Mouse (Mus musculus) heart, embryonic 15.5 days (tissue): ENCODE measurements at regions not wholly inside any gene's neighbourhood (a gene's known extent, or its start where the extent isn't known, plus 50 kb on each side); places are given as distances from the start of the nearest gene placed in this dataset.

Source experiments
- ATAC-seq: fragments of 200-750 bp; cut with Nextera tagmentation; replicated peaks from 2 replicates; pipeline ENCODE4 v1.8.0; 2017; ENCODE audit warnings: low read depth, moderate TSS enrichment; ENCODE audit not compliant: insufficient number of reproducible peaks, insufficient read depth, low FRiP score
- H3K27ac ChIP-seq: fragments of 300-500 bp; sonication (generic); 2 replicates; pipeline ENCODE4 v1.5.1; 2015; ENCODE audit warnings: mild to moderate bottlenecking, inconsistent platforms
- H3K27me3 ChIP-seq: fragments of 300-500 bp; sonication (generic); 2 replicates; pipeline ENCODE4 v1.6.1; 2015; ENCODE audit warnings: inconsistent platforms
- H3K36me3 ChIP-seq: fragments of 300-500 bp; sonication (generic); 2 replicates; pipeline ENCODE4 v1.6.1; 2015; ENCODE audit warnings: mild to moderate bottlenecking, inconsistent platforms
- H3K4me1 ChIP-seq: fragments of 300-500 bp; sonication (generic); replicated peaks from 2 replicates; pipeline ENCODE4 v1.6.1; 2015; ENCODE audit warnings: inconsistent platforms
- H3K4me2 ChIP-seq: fragments of 300-500 bp; sonication (generic); 2 replicates; pipeline ENCODE4 v1.6.1; 2015; ENCODE audit warnings: inconsistent platforms, mild to moderate bottlenecking, moderate library complexity
- H3K4me3 ChIP-seq: fragments of 300-500 bp; sonication (generic); 2 replicates; pipeline ENCODE4 v1.5.1; 2015; ENCODE audit warnings: mild to moderate bottlenecking, inconsistent platforms
- H3K9ac ChIP-seq: fragments of 300-500 bp; sonication (generic); 2 replicates; pipeline ENCODE4 v1.6.1; 2015; ENCODE audit warnings: mild to moderate bottlenecking, inconsistent platforms
- H3K9me3 ChIP-seq: fragments of 300-500 bp; sonication (generic); replicated peaks from 2 replicates; pipeline ENCODE4 v1.6.1; 2016; ENCODE audit warnings: inconsistent platforms
- WGBS: fragments of 180-500 bp; shearing (Covaris S2); methylation state at CpG from one replicate; pipeline ENCODE4 v1.1.7; 2015; ENCODE audit warnings: mixed read lengths; 5-methylcytosine and 5-hydroxymethylcytosine counted together

DNA sequence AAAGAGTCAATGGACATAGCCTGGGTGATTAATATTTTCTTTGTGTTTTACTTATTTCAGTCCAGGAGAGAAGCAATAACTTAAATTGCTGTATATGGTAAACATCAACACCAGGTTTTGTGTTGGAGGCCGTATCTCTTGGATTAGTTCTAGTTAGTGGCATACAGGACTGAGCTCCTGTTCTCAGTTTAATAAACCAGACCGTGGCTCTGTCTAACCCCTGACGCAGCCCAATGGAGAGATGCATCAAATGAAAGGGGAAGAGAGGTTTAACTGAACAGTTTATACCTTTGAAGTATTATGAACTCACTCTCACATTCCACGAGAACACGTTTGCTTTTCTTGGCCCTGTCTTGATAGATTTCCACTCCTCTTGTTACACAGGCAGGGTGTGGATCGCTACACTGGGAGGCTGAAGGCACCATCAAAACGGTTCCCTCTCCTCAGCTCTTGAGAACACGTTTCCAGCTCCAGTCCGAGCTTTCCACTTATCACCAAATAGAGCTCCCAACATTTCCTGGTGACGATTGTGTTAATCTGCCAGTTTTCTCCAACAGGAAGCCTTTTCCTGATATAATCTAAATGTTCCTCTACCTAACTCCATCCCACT is 54.0 kb upstream of the Cerkl start:
- no peaks in the 10 kb centered on the region for H3K27me3 ChIP-seq
- no peaks in the 10 kb centered on the region for H3K9me3 ChIP-seq
- H3K4me1 ChIP-seq, result peaks cover 19% of the 10 kb centered on the region
- H3K36me3 ChIP-seq, result no peaks in the 10 kb centered on the region
- H3K4me2 ChIP-seq, result peak overlapping the region; percentile 46
- WGBS, result 38% methylated on average over 10 of the region's 10 CpGs
- H3K27ac ChIP-seq, result 0 out of 2 replicates have a peak overlapping the region, but pooled peaks have one; percentile 7
- no peak overlapping the region for H3K9ac ChIP-seq
- no peak for ATAC-seq
- H3K4me3 ChIP-seq, result 0 out of 2 replicates have a peak overlapping the region, but pooled peaks have one; percentile 16

DNA sequence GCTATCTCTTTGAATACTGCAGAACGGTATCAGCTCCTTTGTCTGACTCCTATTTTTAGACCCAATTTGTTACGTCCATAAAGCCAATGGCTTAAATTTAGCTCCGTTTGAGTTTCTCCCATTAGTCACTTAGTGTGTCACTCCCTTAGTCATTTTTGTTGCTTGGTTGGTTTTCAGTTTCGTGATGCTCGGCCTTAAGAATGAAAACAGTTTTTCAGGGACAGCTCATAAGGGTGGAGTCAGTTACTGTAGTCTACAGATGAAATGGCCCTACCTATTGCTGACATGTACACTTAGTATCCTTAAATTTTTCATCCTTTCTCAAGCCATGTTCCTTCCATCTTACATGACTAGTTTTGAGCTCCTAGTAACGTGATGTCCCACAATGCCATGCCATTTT is 54.5 kb upstream of the Cerkl start:
- 0 out of 2 replicates have a peak overlapping the region, but pooled peaks have one; percentile 16 for H3K4me3 ChIP-seq

DNA sequence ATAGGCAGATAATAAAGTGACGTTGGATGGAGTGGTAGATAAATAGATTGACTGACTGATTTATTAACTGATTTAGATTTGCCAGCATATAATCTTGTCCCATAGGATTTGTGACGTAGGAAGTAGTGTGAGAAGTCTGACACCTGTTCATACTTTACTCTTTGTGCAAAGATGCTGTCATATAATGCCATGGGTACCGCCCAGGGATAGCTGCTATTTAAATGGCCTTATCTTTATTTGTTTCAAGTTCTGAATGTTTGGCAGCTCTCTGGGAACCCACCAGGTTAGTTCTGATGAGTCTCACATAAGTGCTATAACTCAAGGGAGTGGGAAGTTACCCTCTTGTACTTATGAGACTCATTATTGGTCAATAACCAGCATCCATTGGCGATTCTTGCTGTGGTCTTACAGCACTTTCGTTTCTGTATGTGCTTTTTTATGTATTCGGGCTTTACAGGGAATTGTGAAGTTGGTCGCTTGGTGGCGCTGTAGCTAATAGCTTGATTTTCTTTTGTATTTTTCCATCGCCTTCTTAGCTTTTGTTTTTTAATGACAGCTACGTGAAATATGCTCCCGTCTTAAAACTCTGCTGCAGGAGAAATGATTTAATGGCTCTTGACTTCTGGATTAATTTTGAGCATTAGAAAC is 55.2 kb upstream of the Cerkl start:
- H3K27me3 ChIP-seq, result no peaks in the 10 kb centered on the region
- WGBS, result 20% methylated on average over 11 of the region's 11 CpGs
- no peaks in the 10 kb centered on the region for H3K36me3 ChIP-seq
- H3K4me1 ChIP-seq, result peaks cover 19% of the 10 kb centered on the region
- peak overlapping the region; percentile 47 for H3K4me2 ChIP-seq
- H3K9me3 ChIP-seq, result no peaks in the 10 kb centered on the region
- no peak overlapping the region for H3K27ac ChIP-seq
- H3K9ac ChIP-seq, result no peak overlapping the region
- no peak for ATAC-seq
- peak overlapping the region; percentile 9; the same call in 1 of the 2 replicates for H3K4me3 ChIP-seq

More for the DNA sequence above, 54.5 kb upstream of the Cerkl start:
- Histone ChIP-seq H3K36me3 (no peaks in the 10 kb centered on the region), H3K9ac (no peak overlapping the region), H3K27ac (0 out of 2 replicates have a peak overlapping the region, but pooled peaks have one; percentile 7), H3K4me2 (peak overlapping the region; percentile 46), H3K27me3 (no peaks in the 10 kb centered on the region), H3K4me1 (peaks cover 19% of the 10 kb centered on the region), H3K9me3 (no peaks in the 10 kb centered on the region)
- 18% methylated on average over 6 of the region's 6 CpGs for WGBS
- ATAC-seq, result no peak

- no peaks in the 10 kb centered on the region for H3K27me3 ChIP-seq
- H3K4me3 ChIP-seq, result no peak overlapping the region
- H3K36me3 ChIP-seq, result no peaks in the 10 kb centered on the region
- H3K9me3 ChIP-seq, result no peaks in the 10 kb centered on the region
- peak overlapping the region; percentile 47 for H3K4me2 ChIP-seq
- WGBS, result 72% methylated on average over 2 of the region's 2 CpGs
- no peak for ATAC-seq
- peaks cover 19% of the 10 kb centered on the region for H3K4me1 ChIP-seq
- no peak overlapping the region for H3K9ac ChIP-seq
- no peak overlapping the region for H3K27ac ChIP-seq
Observed at GRCm38 (mm10) chr2:79512374-79512773, 55.8 kb upstream of the Cerkl start.

DNA sequence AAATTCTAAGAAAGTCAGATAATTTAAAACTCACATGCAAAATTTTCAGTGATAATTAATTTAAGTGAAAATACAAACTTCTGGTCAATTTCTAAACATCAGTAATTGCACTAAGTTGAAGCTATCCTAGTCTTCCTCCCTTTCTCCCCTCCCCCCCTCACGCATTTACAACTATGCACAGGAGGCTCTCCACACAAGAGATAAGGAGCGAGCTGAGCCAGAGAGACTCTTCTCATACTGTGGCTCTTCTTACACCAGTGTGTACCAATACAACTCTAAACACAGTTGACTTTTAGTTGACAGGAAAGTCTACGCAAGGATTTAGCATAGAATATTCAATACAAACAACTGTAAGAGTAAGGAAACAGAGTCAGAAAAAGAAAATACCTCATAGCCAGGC is 57.1 kb upstream of the Cerkl start:
- Histone ChIP-seq H3K9me3 (no peaks in the 10 kb centered on the region), H3K9ac (no peak overlapping the region), H3K36me3 (no peaks in the 10 kb centered on the region), H3K27me3 (no peaks in the 10 kb centered on the region), H3K27ac (no peak overlapping the region), H3K4me1 (peaks cover 19% of the 10 kb centered on the region), H3K4me2 (no peak overlapping the region), H3K4me3 (no peak overlapping the region)
- no peak for ATAC-seq
- WGBS, result 39% methylated on average over 3 of the region's 3 CpGs

DNA sequence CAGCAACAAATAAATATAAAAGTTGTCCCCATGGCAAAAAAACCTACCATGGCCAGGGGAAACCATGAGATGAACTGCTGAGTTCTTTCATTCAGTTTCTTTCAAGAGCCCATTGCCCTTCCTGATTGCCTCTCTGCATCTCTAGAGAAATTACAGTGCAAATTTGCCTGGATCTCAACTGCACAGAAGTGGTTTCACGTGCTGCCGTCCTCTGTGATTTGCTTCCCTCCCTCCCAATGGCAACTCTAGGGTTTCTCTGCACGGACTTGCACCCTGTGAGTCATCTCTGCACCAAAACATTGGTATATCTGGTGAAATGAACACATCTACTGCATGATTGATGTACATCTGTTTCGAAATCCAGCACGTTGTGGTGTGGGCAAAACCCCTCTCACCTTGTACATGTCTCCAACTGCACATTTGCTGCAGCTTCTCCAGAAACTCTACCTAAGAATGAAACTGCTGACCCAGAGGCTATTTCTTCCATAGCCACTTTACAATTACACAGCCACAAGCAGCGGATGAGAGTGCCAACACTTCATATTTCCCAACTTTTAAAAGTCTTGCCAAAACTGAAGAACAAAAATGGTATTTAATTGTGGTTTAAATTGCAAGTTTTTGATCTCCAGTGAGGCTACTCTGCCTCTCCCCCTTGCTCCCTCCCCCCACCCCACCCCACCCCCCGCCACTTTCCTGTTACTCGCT is 61.6 kb upstream of the Cerkl start:
- Histone ChIP-seq H3K4me1 (peaks cover 16% of the 10 kb centered on the region), H3K27ac (no peak overlapping the region), H3K36me3 (no peaks in the 10 kb centered on the region), H3K4me3 (no peak overlapping the region), H3K27me3 (no peaks in the 10 kb centered on the region), H3K9ac (no peak overlapping the region), H3K9me3 (no peaks in the 10 kb centered on the region), H3K4me2 (no peak overlapping the region)
- WGBS, result 71% methylated on average over 8 of the region's 8 CpGs
- ATAC-seq, result no peak

- WGBS, result 51% methylated on average over 6 of the region's 6 CpGs
- H3K4me2 ChIP-seq, result 0 out of 2 replicates have a peak overlapping the region, but pooled peaks have one; percentile 11
- H3K27me3 ChIP-seq, result no peaks in the 10 kb centered on the region
- H3K36me3 ChIP-seq, result no peaks in the 10 kb centered on the region
- no peak overlapping the region for H3K9ac ChIP-seq
- no peaks in the 10 kb centered on the region for H3K9me3 ChIP-seq
- no peak for ATAC-seq
- H3K4me3 ChIP-seq, result no peak overlapping the region
- peaks cover 12% of the 10 kb centered on the region for H3K4me1 ChIP-seq
- no peak overlapping the region for H3K27ac ChIP-seq
Observed at GRCm38 (mm10) chr2:79519799-79520449, 63.3 kb upstream of the Cerkl start.

DNA sequence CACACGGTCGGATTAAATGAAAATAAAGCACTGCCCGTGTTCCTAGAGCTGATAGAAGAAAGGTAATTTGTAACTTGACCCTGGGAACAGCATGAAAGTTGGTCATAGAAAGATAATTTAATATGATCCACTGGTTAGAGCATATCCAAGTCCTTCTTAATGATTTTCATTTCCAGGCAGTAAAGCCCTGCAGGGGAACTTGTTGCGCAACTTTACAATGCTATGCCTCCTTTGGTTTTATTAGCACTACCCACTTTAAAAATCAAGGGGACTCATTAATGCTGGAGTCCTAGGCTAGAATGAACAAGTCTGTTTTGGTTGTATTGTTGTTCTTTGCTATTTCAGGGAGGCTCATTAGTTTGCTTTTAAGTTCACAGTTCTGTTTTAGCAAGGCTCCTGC is 66.9 kb upstream of the Cerkl start:
- Histone ChIP-seq H3K27me3 (no peaks in the 10 kb centered on the region), H3K36me3 (no peaks in the 10 kb centered on the region), H3K9ac (no peak overlapping the region), H3K4me1 (peaks cover 12% of the 10 kb centered on the region), H3K4me3 (no peak overlapping the region), H3K27ac (no peak overlapping the region), H3K4me2 (no peak overlapping the region), H3K9me3 (no peaks in the 10 kb centered on the region)
- ATAC-seq, result no peak
- 72% methylated on average over 4 of the region's 4 CpGs for WGBS

DNA sequence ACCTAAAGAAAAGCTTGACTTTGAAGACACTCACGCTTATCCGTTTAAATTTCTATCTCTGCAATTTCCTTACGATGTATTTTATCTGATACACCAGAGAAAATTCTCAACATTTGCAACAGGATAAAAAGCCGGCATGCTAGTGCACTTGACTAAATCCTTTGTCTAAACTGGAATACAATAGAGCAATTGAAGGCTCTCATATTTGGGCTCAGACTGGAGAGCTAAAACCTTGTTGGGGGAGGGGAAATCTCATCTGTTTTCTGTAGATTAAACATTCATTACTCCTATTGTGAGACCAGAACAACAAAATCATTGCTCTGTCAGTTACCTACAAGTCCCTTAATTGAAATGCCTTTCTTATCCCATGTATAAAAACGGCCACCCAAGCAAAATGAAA is 70.9 kb upstream of the Cerkl start:
- no peaks in the 10 kb centered on the region for H3K9me3 ChIP-seq
- 72% methylated on average over 5 of the region's 5 CpGs for WGBS
- H3K4me3 ChIP-seq, result no peak overlapping the region
- no peaks in the 10 kb centered on the region for H3K27me3 ChIP-seq
- no peak overlapping the region for H3K9ac ChIP-seq
- no peak for ATAC-seq
- no peak overlapping the region for H3K4me2 ChIP-seq
- H3K27ac ChIP-seq, result no peak overlapping the region
- H3K36me3 ChIP-seq, result no peaks in the 10 kb centered on the region
- H3K4me1 ChIP-seq, result peaks cover 8% of the 10 kb centered on the region

DNA sequence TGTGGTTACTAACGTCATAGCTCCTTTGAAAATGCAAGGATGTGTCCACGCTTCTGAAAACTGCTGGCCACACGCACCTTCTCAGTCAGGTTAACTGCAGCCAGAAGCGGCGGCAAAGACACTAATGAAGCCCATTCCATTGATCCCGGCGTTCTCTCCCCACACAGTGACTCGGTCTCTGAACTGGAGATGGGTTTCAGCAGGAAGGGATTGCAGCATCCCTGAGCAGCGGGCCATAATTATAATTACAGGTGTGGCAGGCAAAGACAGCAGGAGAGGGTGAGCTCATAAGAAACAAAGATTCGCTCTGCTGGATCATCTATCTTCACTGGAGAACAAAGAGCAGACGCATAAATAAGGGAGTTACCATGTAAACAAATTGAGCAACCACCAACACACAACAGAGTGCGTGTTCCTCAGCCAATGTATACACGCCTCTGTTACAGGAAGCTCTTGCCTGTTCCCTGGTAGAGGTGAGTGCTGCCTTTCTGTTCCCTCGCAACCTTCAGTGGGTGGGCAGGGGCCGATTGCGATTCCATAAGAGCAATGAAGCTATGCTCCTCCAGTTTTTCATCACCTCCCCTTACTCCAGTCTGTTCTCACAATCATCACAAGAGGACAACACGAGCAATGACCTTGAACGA is 71.9 kb upstream of the Cerkl start:
- Histone ChIP-seq H3K27ac (0 out of 2 replicates have a peak overlapping the region, but pooled peaks have one; percentile 5), H3K27me3 (no peaks in the 10 kb centered on the region), H3K4me3 (no peak overlapping the region), H3K4me1 (peaks cover 8% of the 10 kb centered on the region), H3K9ac (no peak overlapping the region), H3K9me3 (no peaks in the 10 kb centered on the region), H3K4me2 (no peak overlapping the region), H3K36me3 (no peaks in the 10 kb centered on the region)
- WGBS, result 68% methylated on average over 18 of the region's 18 CpGs
- ATAC-seq, result no peak

DNA sequence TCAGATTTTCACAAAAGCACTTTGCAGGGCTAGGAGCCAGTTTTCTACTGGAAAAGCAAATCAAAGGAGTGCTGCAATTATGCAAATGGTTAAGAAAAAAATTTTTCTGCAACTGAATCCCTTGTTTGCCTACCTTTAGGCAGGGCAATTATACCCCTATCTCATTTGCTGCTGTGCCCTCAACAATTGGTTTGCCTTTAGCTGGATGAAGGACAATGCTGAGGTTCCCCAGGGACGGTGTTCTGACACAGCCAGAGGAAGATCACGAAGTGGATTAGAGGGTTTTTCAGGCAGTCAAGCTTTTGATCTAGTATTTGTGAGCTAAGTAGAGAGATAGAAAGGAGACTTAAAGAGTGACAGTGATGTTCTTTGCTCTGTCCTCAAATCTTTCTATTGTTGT is 72.6 kb upstream of the Cerkl start:
- Histone ChIP-seq H3K4me3 (no peak overlapping the region), H3K36me3 (no peaks in the 10 kb centered on the region), H3K27ac (0 out of 2 replicates have a peak overlapping the region, but pooled peaks have one; percentile 5), H3K4me1 (peaks cover 8% of the 10 kb centered on the region), H3K4me2 (no peak overlapping the region), H3K27me3 (no peaks in the 10 kb centered on the region), H3K9ac (no peak overlapping the region), H3K9me3 (no peaks in the 10 kb centered on the region)
- no peak for ATAC-seq
- 58% methylated on average over 2 of the region's 2 CpGs for WGBS
